Mouse (Mus musculus): ENCODE data around the gene 1700037C18Rik.

Gene 1700037C18Rik

DNA sequence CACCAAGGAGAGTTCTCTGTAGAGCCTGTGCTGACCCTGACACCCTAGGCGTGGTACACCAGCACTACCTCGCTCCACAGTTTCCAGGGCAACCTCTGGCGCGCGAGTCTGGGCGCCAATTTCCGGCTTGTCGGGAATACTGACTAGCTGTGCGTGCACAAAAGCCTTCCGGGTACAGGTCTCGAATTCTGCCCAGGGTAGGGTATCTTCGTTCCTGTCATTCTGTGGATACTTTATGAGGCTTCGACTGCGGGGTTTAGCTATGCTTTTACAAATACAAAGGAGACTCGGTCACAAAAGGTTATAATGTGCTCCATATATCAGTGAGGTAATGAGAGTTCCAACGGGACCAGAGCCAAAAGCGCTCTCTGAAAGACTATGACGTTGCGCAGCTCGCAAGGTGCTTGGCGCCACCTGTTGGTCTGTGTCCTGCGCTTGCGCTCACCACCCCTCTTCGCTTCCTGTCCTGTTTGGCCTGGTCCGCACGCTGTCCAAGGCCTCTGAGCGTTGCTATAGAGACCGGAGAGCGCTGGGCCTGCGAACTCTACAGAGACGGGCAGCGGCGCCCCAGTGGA is at the start of gene 1700037C18Rik, which contains the start of gene Cluap1:
Gene 1700037C18Rik (minus strand): TSS at position 153 of the 575 bp plus-strand sequence.
Gene Cluap1 (plus strand): TSS at position 265 of the 575 bp plus-strand sequence.
- peak; percentile 93 for DNase-seq

- peak; percentile 55 for DNase-seq
These were observed 47.9 kb upstream of the 1700037C18Rik start for GRCm38 (mm10) chr16:3956369-3956768.

GRCm38 (mm10) chr16:3951141-3951540 is 42.7 kb upstream of the 1700037C18Rik start:
- DNase-seq = no peak

GRCm38 (mm10) chr16:3934701-3935100 is 26.2 kb upstream of the 1700037C18Rik start:
- no peak for DNase-seq

DNA sequence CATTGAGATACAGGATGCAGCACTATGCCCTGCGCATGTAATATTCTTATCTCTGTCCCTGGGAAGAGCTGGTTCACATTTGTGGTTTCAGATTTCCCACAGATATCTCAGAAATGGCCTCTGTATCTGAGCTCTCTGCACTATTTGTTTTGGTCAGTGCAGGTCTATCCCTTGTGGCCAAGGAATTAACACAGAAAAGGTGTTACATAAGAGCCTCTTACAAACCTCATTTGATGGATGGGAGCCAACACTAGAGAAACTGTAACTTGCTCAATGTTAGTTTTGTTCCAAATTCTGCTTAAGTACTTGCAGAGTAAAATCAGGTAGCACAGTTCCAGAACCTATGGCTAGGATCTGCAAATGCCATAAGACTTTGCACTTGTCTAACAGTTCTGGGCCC is 25.6 kb upstream of the 1700037C18Rik start:
- peak; percentile 10 for DNase-seq

- DNase-seq = no peak
These were observed 25.0 kb upstream of the 1700037C18Rik start for GRCm38 (mm10) chr16:3933536-3933935.

DNA sequence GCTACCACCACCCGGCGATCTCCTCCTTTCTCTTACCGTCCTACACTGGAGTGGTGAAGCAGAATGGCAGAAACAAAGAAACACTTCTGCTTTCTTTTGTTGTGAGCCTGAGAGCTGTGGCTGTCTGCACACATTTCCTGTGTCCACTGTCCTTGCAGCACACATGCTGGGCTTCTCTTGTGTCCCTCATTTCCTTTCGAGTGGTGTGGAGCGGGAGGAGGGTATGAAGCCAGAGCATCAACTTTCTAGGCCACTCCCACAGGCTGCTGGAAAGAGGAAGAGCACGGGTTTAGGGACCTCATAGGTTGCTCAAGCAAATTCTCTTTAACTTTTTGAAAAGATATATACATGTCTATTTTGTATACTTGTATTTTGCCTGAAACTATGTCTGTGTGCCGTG is 20.7 kb upstream of the 1700037C18Rik start:
- DNase-seq = no peak

DNA sequence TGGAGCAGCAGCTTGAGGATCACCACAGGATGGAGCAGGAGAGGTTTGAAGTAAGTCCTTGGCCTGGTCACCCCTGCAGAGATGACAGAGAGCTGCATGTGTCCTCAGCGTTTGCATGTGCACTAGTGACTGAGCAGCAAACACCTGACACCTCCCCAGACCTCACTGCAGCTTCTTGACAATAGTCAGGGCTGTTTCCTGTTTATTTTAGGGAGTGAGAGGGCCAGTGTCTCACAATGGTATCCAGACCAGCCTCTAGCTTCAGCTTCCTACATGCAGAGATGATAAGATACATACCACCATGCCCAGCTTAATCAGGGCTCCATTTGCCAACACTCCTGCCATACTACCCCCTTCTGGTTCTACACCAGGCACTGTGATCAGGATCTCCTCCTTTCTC is 20.1 kb upstream of the 1700037C18Rik start:
- DNase-seq = no peak

- no peak for DNase-seq
These were observed 15.5 kb upstream of the 1700037C18Rik start for GRCm38 (mm10) chr16:3923966-3924365.

DNA sequence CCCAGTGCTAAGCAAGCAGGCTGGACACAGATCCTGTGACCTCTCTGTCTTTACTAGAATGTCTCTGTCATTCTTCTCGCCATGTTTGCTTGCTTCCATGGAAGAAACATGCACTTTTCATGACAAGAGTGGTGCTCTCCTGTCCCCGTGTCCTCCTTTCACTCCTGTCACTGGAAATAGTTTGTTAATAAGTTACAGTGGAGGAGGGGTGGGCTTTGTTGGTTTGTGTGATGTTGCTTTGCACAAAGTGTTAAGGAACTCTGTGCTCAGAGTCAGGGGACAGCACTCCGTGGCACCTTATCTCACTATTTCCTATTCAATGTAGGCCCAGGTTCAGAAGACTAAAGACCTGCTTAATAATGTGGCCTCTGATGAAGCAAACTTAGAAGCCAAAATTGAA is 15.0 kb upstream of the 1700037C18Rik start:
- DNase-seq = no peak

DNA sequence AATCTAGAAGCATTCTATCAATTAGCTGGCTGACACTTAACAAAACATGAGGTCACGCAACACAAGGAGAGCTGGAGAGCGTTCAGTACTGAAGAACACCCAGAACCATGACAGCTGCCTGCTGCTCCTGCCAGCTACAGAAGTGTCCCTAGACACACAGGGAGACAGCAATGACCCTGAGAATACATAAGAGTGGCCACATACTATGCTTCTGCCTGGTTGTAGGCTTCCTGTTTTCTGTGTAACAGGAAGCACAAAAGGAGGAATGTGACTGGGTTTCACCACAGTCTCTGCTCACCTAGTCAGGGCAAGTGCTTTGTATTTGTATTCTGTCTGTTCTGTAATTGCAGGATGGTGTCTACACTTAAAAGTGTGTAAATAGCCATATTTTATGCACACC is 12.3 kb upstream of the 1700037C18Rik start:
- DNase-seq = no peak

GRCm38 (mm10) chr16:3909118-3909517 is 629 bp upstream of the 1700037C18Rik start:
- DNase-seq = no peak

DNA sequence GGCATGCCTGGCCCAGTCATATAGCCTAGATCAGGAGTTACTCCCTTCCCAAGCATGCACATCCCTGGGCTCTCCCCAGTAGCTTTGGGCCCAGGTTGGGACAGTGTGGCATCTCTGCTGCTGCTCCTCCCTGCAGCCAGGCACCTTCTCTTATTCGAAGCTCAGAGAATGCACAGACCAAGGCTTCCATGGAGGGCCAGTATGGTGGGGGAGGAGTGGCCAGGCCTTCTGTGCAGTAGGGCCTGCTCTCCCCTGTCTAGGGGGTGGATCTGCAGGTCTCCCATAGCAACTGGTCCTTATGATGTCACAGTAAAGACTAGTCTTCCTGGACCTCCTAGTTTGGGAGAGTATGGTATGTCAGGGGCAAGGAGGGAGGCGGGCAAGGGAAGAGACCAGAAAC is 1.0 kb downstream of the 1700037C18Rik start:
- no peak for DNase-seq

GRCm38 (mm10) chr16:3896553-3896952 is 11.9 kb downstream of the 1700037C18Rik start:
- no peak for DNase-seq

GRCm38 (mm10) chr16:3896046-3896445 is 12.4 kb downstream of the 1700037C18Rik start:
- DNase-seq = no peak

DNA sequence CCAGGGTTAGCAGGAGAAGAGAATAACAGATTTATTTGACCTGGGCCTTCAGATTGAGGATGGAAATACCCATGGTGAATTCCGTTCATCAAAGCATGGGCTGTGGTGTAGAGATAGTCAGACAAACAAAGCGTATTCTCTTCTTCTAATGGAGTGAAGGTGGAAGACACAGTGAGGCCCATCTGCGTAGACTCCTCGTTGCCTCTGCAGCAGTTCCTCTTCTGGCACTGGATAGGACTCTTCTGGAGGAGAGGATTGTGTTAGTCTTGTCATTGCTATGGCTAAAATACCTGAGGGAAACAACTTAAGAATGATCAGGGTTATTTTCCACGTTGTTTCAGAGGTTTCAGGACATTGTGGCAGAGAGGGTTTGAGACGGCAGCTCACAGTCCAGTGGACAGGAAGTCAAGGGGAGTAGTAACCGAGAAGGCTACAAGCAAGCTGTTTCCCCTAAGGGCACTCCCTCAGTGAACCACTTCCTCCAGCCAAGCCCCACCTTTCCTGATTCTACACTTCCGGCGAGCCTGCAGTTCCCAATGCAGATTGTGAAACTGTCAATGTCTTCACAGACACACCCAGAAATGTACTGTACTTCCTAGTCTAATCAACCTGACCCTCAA is 13.2 kb downstream of the 1700037C18Rik start:
- peak; percentile 66 for DNase-seq

GRCm38 (mm10) chr16:3893739-3894138 is 14.8 kb downstream of the 1700037C18Rik start:
- DNase-seq = no peak

DNA sequence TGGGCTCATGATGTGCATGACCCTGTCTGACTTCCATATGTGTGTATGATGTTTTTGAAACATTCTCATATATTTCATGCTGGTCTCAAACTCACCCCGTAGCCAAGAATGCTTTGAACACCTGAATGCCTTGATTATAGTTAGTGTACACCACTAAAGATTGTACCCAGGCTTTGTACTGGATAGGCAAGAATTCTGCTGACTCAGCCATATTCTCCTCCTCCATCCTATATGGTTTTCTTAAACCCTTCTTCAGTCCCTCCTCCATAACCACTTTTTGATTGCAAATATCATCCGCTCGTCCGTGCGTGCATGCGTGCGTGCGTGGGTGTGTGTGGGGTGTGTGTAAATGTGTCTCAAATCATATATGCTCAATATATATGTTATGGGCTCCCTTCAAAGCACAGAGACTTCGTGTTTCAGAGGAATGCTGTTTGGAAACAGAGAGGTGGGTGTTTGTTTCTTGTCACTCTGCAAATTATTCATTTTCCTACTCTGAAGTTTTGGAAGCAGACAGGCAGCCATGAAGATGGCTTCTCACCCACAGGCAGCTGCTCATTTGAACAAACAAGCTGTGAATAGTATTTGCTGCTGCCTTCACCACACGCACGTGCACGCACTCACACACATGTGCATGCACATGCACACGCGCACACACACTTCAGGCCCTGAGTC is 16.7 kb downstream of the 1700037C18Rik start:
- DNase-seq = no peak

DNA sequence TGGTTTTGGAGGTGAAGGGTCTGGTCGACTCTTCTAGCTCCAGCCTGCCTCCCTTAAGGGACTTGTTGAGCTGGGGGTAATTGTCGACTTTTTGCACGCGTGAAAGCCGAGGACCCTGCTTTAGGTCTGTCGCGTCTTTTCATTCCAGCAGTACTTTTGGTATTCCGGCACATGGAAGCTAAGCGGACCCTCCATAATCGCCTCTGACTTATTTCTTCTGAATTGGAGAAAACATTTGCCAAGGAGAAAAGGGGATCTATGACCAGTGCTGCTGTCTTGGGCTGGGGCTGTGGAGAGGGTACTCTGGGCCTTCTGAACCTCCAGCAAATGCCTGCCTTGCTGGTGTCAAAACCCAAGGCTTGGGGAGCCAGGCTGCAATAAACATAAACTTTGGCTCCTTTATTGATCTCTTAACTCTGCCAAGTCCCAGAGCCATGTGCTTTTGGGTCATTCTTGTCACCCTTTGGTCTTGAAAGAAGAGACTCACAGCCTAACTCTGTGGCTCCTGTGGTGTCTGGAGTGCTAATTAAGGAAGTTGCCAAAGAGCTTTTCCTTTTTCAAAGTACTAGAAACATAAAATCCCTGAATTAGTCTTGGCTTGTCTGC is 23.3 kb downstream of the 1700037C18Rik start:
- no peak for DNase-seq

DNA sequence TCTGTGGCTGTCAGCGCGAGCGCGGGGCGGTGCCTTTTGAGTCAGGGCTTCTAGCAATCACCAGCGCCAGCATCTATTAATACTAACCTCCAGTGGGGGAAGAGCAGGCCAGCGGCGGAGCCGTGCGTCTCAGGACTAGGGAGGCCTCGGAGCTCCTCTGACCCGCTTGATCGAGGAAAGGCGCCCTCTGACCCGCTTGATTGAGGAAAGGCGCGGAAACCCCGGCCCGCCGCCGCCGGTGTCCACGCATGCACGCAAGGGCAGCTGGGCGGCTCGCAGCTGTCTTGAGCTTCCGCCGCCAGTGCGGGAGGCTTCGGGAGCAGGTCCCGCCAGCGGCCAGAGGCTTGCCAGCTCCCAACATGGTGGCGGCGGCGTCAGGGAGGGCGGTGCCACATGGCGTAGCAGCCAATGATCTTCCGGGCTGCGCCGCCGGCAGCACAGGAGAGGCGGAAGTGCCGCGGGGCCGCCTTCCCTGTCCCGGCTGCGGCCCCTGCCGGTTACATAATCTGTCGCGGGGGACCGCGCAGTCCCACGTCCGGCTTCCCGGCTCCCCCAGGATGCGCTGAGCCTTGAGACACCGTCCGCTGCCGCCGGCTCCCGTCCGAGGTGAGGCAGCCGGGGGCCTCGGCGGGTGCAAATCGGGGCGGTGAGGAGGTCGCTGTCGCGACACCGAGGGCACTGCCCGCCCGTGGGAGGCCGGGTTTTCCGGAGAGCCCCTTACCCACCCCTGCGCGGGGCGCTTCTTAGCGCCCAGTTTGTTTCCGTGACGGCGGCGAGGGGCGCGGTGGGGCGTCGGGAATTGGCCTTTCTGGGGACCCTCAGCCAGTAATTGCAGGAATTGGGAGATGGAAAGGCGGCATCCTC is 24.1 kb downstream of the 1700037C18Rik start, which contains the start of the genes Zfp597 and Gm20695:
Gene Zfp597 (minus strand): TSS at position 361 of the 864 bp plus-strand sequence.
Gene Gm20695 (plus strand): TSS at position 448 of the 864 bp plus-strand sequence.
- peak; percentile 96 for DNase-seq

GRCm38 (mm10) chr16:3876346-3876745 is 32.1 kb downstream of the 1700037C18Rik start:
- no peak for DNase-seq
